Mouse (Mus musculus): Measurements from ENCODE around the gene Slpi. TPM values are rescaled to one million over a fixed set of nuclear protein-coding genes. Genes with fewer than 3 reads are reported as not detected.

Slpi gene
- 23.0 and 53.6 TPM in 2 replicates for polyA plus RNA-seq (2012)

GRCm38 (mm10) chr2:164389020-164389419, at the start of gene Slpi:
TSS of gene Slpi (minus strand) at chr2:164389095.

DNA sequence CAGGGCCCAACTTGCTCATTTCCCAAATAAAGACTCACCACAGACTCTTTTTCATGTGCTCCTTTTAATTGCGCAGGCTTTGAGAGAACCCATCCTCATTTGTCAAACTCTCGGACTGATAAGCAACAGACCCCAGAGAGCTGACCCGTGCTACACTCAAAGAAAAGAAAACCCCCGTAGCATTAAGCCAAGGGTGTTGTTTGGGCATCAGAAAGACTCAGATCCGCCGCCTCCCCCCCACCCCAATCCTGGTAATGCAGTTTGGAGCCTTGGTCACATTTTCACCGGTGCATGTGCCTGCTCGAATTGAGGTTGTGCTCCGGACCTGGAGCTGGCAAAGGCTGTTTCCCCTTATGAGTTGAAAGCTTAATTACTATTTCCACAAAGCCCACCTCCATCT, 16.2 kb upstream of the Slpi start, which contains the start of gene Matn4:
Gene Matn4 (minus strand): TSS at position 101 of the 400 bp plus-strand sequence.

DNA sequence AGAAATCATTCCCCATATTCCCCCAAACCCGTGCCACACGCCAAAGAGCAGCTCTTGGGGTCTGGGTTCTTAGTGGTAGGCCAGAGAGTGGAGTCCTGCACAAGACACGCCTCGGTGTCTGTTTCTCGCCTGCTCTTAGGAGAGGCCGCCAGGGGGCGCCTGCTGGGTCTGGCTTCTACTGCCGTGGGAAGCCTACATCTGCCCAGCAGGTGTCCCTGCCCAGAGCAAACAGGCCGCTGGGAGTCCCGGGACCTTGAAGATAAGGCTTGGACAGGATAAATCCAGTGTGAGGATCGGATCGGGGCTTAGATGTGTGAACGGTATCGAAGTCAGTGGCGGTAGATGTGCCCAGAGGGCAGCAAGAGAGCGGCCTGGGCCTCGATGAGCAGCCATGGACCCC, 14.0 kb upstream of the Slpi start, which contains the start of gene Rbpjl:
Gene Rbpjl (plus strand): TSS at position 236 of the 400 bp plus-strand sequence.

GRCm38 (mm10) chr2:164332440-164332839, 56.5 kb downstream of the Slpi start, which contains the start of gene Svs5:
TSS of gene Svs5 (plus strand) at chr2:164332740.

DNA sequence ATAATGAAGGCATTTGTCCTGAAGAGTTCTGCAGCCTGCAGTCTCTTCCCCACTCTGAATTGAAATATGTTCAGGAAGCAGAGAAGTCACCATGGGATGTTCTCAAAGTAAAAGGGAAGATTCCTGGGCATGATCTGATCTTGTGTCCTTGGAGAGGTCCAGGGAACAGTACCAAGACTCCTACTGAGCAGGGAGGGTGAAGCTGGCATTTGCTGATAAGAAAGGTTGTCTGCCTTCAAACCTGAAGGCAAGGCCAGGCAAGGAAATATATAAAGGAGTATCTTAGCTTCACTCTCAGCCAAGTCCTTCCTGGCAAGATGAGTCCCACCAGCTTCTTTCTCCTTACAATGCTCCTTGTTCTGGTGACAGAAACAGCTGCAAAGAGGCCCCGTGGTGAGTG, 72.4 kb downstream of the Slpi start, which contains the start of gene Svs6:
Gene Svs6 (plus strand): TSS at position 301 of the 400 bp plus-strand sequence.

Other genes starting within 250 kb of the Slpi start
- gene Kcns1, start 218.0 kb downstream of the Slpi start, polyA plus RNA-seq (2012) = 0.45 and 0.82 TPM in 2 replicates
- not detected in 2 replicates for gene Wfdc5, start 206.4 kb downstream of the Slpi start, polyA plus RNA-seq (2012)
- not detected in 2 replicates for gene Wfdc12, start 198.5 kb downstream of the Slpi start, polyA plus RNA-seq (2012)
- not detected in 2 replicates for gene Wfdc15a, start 189.0 kb downstream of the Slpi start, polyA plus RNA-seq (2012)
- gene Wfdc15b, start 167.4 kb downstream of the Slpi start, polyA plus RNA-seq (2012) = not detected in 2 replicates
- gene Svs2, start 150.6 kb downstream of the Slpi start, polyA plus RNA-seq (2012) = not detected in 2 replicates
- not detected in 2 replicates for gene Svs3b, start 132.5 kb downstream of the Slpi start, polyA plus RNA-seq (2012)
- not detected in 2 replicates for gene Svs4, start 110.6 kb downstream of the Slpi start, polyA plus RNA-seq (2012)
- not detected in 2 replicates for gene Svs3a, start 99.8 kb downstream of the Slpi start, polyA plus RNA-seq (2012)
- not detected in 2 replicates for gene Svs6, start 72.3 kb downstream of the Slpi start, polyA plus RNA-seq (2012)
- not detected in 2 replicates for gene Svs5, start 56.4 kb downstream of the Slpi start, polyA plus RNA-seq (2012)
- gene Rbpjl, start 14.0 kb upstream of the Slpi start, polyA plus RNA-seq (2012) = not detected in 2 replicates
- gene Matn4, start 16.1 kb upstream of the Slpi start, polyA plus RNA-seq (2012) = 0.04 TPM in 1 of 2 replicates, not detected in the other
- 2.3 and 2.6 TPM in 2 replicates for gene Sdc4, start 54.8 kb upstream of the Slpi start, polyA plus RNA-seq (2012)
- gene Sys1, start 67.9 kb upstream of the Slpi start, polyA plus RNA-seq (2012) = 121 and 142 TPM in 2 replicates
- gene Gm20458, start 71.9 kb upstream of the Slpi start, polyA plus RNA-seq (2012) = 1.2 and 2.3 TPM in 2 replicates
- not detected in 2 replicates for gene Trp53tg5, start 84.6 kb upstream of the Slpi start, polyA plus RNA-seq (2012)
- gene Dbndd2, start 97.0 kb upstream of the Slpi start, polyA plus RNA-seq (2012) = 0.61 and 1.8 TPM in 2 replicates
- gene Pigt, start 108.4 kb upstream of the Slpi start, polyA plus RNA-seq (2012) = 231 and 267 TPM in 2 replicates
- 0.11 TPM in 1 of 2 replicates, not detected in the other for gene Wfdc2, start 173.3 kb upstream of the Slpi start, polyA plus RNA-seq (2012)
- gene Spint3, start 184.4 kb upstream of the Slpi start, polyA plus RNA-seq (2012) = not detected in 2 replicates
- gene Wfdc6a, start 196.4 kb upstream of the Slpi start, polyA plus RNA-seq (2012) = not detected in 2 replicates
- gene Eppin, start 204.5 kb upstream of the Slpi start, polyA plus RNA-seq (2012) = not detected in 2 replicates
- gene Wfdc6b, start 224.4 kb upstream of the Slpi start, polyA plus RNA-seq (2012) = not detected in 2 replicates
- not detected in 2 replicates for gene Wfdc8, start 224.5 kb upstream of the Slpi start, polyA plus RNA-seq (2012)
- 0.17 TPM in 1 of 2 replicates, not detected in the other for gene Wfdc16, start 249.7 kb upstream of the Slpi start, polyA plus RNA-seq (2012)

Data from megakaryocyte-erythroid progenitor cell, adult 5 weeks (primary cell).